Mouse (Mus musculus) kidney, adult 2 months (tissue): ENCODE measurements around the gene Hacd1.

ENCODE experiments used
- CTCF ChIP-seq: fragments of 200-500 bp; conservative IDR thresholded peaks from 2 replicates; pipeline ENCODE4 v1.5.1; 2011; ENCODE audit warnings: low read depth, mild to moderate bottlenecking, control low read depth, low read length, moderate library complexity, mixed read lengths; ENCODE audit not compliant: insufficient read depth, insufficient read length
- POLR2A ChIP-seq: fragments of 200-500 bp; IDR thresholded peaks from one replicate; pipeline ENCODE4 v1.6.1; 2011; ENCODE audit warnings: low read depth, low read length, control low read depth

GRCm38 (mm10) chr2:13956463-13956862, 99.5 kb downstream of the Hacd1 start:
- no peak for TF ChIP-seq CTCF
- TF ChIP-seq POLR2A: no peak
